Mouse (Mus musculus) heart, embryonic 10.5 days (tissue): ENCODE results near the gene Abcc12. TPM values are rescaled to one million over a fixed set of nuclear protein-coding genes. Genes with fewer than 3 reads are reported as not detected.

ENCODE experiments used
- DNase-seq: peaks from one replicate; pipeline ENCODE4 v3.0.0-alpha.2; 2017; ENCODE audit warnings: low spot score
- H3K27ac ChIP-seq: fragments of 300-500 bp; sonication (generic); 2 replicates; pipeline ENCODE4 v1.5.1; 2016; ENCODE audit warnings: mild to moderate bottlenecking
- H3K27me3 ChIP-seq: fragments of 300-500 bp; sonication (generic); 2 replicates; pipeline ENCODE4 v1.6.1; 2016; ENCODE audit warnings: mild to moderate bottlenecking; ENCODE audit not compliant: poor library complexity, insufficient read depth, severe bottlenecking
- H3K36me3 ChIP-seq: fragments of 300-500 bp; sonication (generic); 2 replicates; pipeline ENCODE4 v1.6.1; 2016; ENCODE audit warnings: mild to moderate bottlenecking, moderate library complexity
- H3K4me1 ChIP-seq: fragments of 300-500 bp; sonication (generic); 2 replicates; pipeline ENCODE4 v1.6.1; 2016; ENCODE audit warnings: mild to moderate bottlenecking
- H3K4me3 ChIP-seq: fragments of 300-500 bp; sonication (generic); 2 replicates; pipeline ENCODE4 v1.5.1; 2016; ENCODE audit warnings: mild to moderate bottlenecking, moderate library complexity
- H3K9me3 ChIP-seq: fragments of 300-500 bp; sonication (generic); 2 replicates; pipeline ENCODE4 v1.6.1; 2016; ENCODE audit warnings: mild to moderate bottlenecking, moderate library complexity
- WGBS: fragments of 180-500 bp; shearing (Covaris S2); methylation state at CpG from one replicate; pipeline ENCODE4 v1.1.7; 2016; 5-methylcytosine and 5-hydroxymethylcytosine counted together
- polyA plus RNA-seq: library from polyadenylated mRNA; unstranded; fragments of >200 nt; fragmentation: Nextera tagmentation; extraction: Ambion mirVana; gene quantifications from 2 replicates; pipeline ENCODE4 v1.2.1, GENCODE M21; 2016

The Abcc12 gene
- polyA plus RNA-seq, 1 experiment from 2014 or later: not detected

DNA sequence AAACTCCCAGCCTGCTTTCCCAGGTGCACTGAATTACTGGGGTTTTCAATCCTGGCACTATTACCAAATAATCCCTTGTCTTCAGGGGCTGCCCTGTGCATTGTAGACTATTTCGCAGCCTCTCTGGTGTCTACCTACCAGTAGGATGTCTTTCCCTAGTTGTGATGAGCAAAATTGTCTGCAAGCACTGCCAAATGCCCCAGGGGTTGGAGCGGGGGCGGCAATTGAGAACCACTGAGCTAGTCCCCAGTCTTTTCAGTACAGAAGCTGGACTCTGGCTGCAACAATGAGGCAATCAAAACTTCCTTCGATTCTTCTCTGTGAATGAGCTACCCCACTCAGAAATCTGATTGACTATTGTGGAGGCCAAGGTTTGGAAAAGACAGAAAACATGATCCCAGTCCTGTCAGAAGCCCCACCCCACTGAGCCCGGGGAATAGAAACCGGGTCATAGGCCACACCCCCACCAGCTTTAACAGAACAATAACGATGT lies 45.4 kb downstream of the Abcc12 start:
- Histone ChIP-seq H3K9me3 (no peaks in the 10 kb centered on the region), H3K27me3 (no peaks in the 10 kb centered on the region), H3K4me1 (peaks cover 6% of the 10 kb centered on the region), H3K4me3 (no peak overlapping the region), H3K36me3 (no peaks in the 10 kb centered on the region), H3K27ac (no peak overlapping the region)
- WGBS: 73% methylated on average over 7 of the region's 7 CpGs
- DNase-seq: no peak

DNA sequence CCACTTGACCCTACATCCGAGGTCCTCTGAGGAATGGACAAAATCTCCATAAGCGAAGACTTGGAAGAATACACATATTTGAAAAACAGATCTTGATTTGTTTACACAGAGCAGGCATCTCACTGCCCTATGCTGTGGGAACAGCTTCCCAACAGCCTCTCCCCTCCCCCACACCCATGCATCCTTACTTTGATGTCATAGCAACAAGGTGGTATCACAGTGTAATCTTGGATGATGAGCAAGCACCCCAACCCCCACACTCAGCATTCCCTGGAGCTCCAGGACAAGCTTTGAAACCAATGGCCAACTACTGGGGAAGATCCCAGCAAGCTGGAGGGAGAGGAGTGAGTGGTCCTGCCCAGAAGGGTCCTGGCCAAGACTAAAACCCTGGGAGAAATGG lies 50.8 kb downstream of the Abcc12 start:
- 60% methylated on average over 2 of the region's 2 CpGs for WGBS
- H3K27ac ChIP-seq: no peak overlapping the region
- no peak overlapping the region for H3K4me3 ChIP-seq
- H3K27me3 ChIP-seq: no peaks in the 10 kb centered on the region
- DNase-seq: no peak
- no peaks in the 10 kb centered on the region for H3K36me3 ChIP-seq
- 0 out of 2 replicates have a peak, but pooled peaks cover 3% of the 10 kb centered on the region for H3K4me1 ChIP-seq
- no peaks in the 10 kb centered on the region for H3K9me3 ChIP-seq

DNA sequence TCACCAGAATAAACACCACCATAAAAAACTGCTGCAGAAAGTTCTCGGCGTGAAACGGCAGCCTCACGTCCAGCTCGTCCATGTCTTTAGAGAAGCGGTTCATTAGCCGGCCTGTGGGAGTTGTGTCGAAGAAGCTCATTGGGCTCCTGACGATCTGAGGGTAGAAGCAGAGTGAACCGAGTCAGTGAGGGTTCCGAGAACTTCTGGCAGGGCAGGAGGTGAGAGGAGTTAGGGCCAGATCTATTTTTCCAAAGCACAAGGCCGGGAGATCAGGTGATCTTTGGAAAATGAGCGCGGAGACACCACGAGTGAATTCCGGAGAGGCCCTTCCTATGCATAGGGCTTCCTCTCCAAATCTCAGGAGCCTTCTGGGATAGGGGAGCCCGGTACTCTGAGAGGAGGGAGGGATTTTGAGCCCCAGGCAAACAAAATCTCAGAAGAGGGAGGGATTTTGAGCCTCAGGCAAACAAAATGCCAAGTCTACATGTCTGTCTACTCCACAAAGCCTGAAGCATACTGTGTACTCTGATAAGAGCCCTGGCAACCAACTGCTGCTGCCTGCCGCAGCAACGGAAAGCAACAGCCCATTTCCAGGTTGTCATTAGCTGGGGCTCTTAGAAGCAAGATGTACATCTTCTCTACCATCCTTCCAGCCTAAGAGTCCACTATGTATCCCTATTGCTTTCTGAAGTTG lies 53.0 kb downstream of the Abcc12 start:
- H3K9me3 ChIP-seq: no peaks in the 10 kb centered on the region
- DNase-seq: no peak
- H3K4me3 ChIP-seq: no peak overlapping the region
- H3K36me3 ChIP-seq: no peaks in the 10 kb centered on the region
- H3K4me1 ChIP-seq: 0 out of 2 replicates have a peak, but pooled peaks cover 3% of the 10 kb centered on the region
- no peaks in the 10 kb centered on the region for H3K27me3 ChIP-seq
- 79% methylated on average over 19 of the region's 19 CpGs for WGBS
- no peak overlapping the region for H3K27ac ChIP-seq

DNA sequence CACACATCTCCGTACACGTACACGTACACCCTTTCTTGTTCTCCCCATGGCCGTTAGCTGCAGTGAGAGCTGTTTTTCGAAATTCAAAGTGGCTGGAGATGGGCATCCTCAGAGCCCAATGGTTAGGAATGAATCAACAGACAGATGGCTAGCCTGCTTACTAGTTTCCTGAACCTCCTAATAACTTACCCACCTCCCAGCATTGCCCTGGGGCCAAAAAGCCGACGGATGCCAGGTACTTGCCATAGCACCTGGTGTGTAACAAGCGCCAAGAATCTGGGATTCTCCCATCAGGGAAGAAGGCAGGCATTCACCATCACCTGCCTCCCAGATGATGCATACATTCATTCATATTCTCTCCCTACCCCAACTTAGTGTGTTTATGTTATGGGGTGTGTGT lies 53.7 kb downstream of the Abcc12 start:
- H3K36me3 ChIP-seq: no peaks in the 10 kb centered on the region
- H3K27me3 ChIP-seq: no peaks in the 10 kb centered on the region
- H3K4me3 ChIP-seq: no peak overlapping the region
- H3K9me3 ChIP-seq: no peaks in the 10 kb centered on the region
- 0 out of 2 replicates have a peak, but pooled peaks cover 3% of the 10 kb centered on the region for H3K4me1 ChIP-seq
- no peak for DNase-seq
- whole genome bisulfite sequencing: 95% methylated on average over 8 of the region's 8 CpGs
- H3K27ac ChIP-seq: no peak overlapping the region

DNA sequence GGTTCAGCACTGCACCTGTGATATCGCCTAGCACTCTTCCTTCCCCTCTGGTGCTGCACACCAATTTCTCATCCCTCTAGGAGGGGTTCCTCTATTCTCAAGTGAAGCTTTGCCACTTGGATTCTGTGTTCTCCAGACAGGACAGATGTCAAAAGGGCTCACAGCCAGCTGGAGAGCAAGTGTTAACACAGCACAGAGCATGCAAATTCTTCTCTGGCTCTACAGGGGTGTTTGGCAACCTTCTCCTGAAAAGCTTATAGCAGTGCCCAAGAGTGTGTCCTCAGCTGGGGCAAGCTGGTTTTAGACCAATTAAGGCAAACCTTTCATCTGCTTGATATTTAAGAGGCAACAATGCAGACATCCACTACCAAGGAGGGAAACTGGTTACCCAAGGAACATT lies 66.3 kb downstream of the Abcc12 start:
- Histone ChIP-seq H3K4me1 (no peaks in the 10 kb centered on the region), H3K36me3 (no peaks in the 10 kb centered on the region), H3K4me3 (no peak overlapping the region), H3K27me3 (no peaks in the 10 kb centered on the region), H3K9me3 (no peaks in the 10 kb centered on the region), H3K27ac (no peak overlapping the region)
- 71% methylated on average over 1 of the region's 1 CpGs for WGBS
- DNase-seq: no peak

DNA sequence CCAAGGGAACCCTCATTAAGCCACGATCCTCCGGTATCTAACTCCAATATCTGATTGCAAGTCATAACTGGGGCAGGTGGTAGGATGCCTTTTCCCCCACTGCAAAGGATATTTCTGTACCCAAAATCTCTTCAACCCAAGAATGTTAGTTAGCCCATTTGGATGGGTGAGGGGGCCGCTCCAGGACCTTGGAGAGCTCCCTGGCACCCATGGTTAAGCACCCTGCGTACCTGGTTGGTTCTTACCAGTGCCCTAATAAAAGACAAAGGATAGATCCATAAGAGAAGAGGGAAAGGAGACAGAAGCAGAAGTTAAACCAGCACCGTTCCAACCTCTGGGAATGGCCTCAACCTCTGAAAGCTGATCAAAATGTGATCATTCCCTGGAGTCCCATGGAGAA lies 67.6 kb downstream of the Abcc12 start:
- no peak overlapping the region for H3K4me3 ChIP-seq

DNA sequence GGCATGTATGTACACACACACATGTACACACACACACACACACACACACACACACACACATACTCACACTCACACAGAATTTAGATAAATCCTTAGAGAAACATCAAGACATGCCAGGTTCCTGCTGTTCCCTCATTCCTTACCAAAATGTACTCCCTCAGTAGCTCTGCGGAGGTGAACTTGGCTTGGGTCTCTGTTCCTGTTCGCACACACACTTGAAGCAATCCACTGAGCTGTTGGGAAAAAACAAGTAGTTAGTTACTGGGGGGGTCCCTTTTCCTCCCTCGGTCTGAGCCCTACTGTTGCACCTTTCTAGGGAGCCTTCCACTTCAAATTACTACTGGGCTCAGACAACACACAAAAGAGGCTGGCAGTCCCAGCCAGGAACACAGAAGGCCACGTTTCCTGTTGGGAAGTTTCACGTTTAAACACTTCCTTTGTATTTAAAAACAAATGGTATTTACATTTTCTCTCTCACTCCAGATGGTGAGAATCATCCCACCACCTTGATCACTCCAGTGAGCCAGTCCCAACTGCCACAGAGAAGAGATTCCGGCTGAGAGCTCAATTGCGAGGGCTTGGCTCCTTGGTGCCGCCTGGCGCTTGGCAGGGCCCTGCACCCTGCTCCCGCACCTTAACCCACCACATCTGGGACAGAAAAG lies 68.2 kb downstream of the Abcc12 start:
- Histone ChIP-seq H3K36me3 (no peaks in the 10 kb centered on the region), H3K4me1 (no peaks in the 10 kb centered on the region), H3K27me3 (no peaks in the 10 kb centered on the region), H3K27ac (no peak overlapping the region), H3K4me3 (no peak overlapping the region), H3K9me3 (no peaks in the 10 kb centered on the region)
- no peak for DNase-seq
- WGBS: 37% methylated on average over 10 of the region's 10 CpGs

More for the DNA sequence above, 67.6 kb downstream of the Abcc12 start:
- DNase-seq: no peak
- Histone ChIP-seq H3K36me3 (no peaks in the 10 kb centered on the region), H3K27me3 (no peaks in the 10 kb centered on the region), H3K4me1 (no peaks in the 10 kb centered on the region), H3K27ac (no peak overlapping the region), H3K9me3 (no peaks in the 10 kb centered on the region)
- WGBS: 50% methylated on average over 5 of the region's 5 CpGs

DNA sequence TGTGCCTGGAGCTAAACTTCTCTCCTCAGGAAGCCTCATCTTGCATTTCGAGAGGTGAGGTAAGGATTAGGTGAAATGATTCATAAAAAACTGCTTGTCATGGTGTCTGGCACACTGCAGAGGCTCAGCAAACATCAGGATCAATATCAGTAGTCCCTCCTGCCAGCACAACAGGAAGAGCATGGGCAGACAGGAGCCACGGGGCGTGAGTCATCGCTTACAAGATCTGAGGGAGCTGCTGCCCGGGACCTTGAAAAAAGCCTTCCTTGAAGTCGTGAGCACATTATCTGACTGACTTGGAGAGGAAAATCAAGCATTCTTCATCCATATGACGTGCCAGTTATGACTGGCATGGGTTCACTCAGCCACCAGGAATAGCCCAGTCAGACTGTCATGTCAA lies 79.1 kb downstream of the Abcc12 start:
- Histone ChIP-seq H3K27ac (no peak overlapping the region), H3K4me1 (no peaks in the 10 kb centered on the region), H3K4me3 (no peak overlapping the region), H3K27me3 (no peaks in the 10 kb centered on the region), H3K9me3 (0 out of 2 replicates have a peak, but pooled peaks cover 7% of the 10 kb centered on the region), H3K36me3 (no peaks in the 10 kb centered on the region)
- WGBS: 67% methylated on average over 7 of the region's 7 CpGs
- DNase-seq: no peak

DNA sequence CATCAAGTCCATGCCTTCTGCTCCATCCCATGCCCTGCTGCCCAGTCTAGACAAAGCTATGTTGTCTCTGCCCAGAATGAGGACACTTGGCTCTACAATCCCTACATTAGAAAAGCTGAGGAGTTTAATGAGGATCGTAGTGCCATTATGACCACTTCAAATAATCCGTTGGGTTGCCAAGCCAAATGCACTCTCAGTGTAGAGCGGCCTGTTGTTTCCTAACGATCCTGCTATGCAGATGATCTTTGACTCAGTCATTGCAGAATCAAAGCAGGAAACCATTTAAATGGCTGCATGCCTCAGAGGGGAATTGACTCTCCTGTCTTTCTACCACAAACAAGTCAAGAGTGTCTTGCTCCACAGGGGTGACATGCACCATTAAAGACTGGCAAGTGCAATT lies 85.4 kb downstream of the Abcc12 start:
- no peaks in the 10 kb centered on the region for H3K27me3 ChIP-seq
- H3K36me3 ChIP-seq: no peaks in the 10 kb centered on the region
- H3K4me1 ChIP-seq: no peaks in the 10 kb centered on the region
- no peak overlapping the region for H3K4me3 ChIP-seq
- no peak for DNase-seq
- WGBS: 86% methylated on average over 4 of the region's 4 CpGs
- H3K27ac ChIP-seq: no peak overlapping the region
- H3K9me3 ChIP-seq: no peaks in the 10 kb centered on the region

DNA sequence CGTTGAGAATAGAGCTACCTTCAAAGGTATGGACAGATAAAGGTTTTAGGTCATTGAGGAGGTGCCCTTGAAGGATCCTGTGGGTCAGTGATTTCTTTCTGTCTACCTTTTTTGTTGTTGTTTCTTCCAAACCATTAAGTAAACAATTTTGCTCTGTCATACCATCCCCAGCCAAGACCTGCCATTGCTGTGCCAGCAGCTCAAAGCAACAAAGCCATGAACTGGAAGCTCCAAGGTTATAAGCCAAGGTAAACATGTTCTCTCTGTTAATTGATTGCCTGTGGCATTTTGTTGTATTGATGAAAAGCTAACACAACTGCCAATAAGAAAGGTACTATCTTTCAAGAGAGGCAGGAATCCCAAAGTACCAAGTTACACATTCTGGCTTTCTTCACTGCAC lies 86.6 kb downstream of the Abcc12 start:
- Histone ChIP-seq H3K4me1 (no peaks in the 10 kb centered on the region), H3K9me3 (no peaks in the 10 kb centered on the region), H3K36me3 (no peaks in the 10 kb centered on the region), H3K4me3 (no peak overlapping the region), H3K27me3 (no peaks in the 10 kb centered on the region), H3K27ac (no peak overlapping the region)
- no peak for DNase-seq
- WGBS: 64% methylated on average over 1 of the region's 1 CpGs

DNA sequence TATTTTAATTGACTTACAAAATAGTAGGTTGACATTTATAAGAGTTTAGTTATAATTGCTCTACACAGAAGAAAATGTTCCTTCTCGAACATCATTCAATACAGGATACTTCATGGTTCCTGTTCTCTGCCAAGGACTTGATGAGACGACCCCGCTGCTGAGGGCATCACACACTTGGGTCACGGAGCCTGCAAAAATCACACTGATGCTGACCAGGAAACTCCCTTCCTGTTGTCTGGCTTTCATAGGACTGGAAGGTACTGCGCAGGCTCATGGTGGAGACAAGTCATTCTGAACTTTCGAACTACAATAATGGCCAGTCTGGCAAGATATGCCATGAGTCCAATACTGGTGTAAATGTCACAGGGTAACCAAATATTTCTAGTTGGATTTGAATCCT lies 95.1 kb downstream of the Abcc12 start:
- no peaks in the 10 kb centered on the region for H3K4me1 ChIP-seq
- H3K27me3 ChIP-seq: no peaks in the 10 kb centered on the region
- no peak overlapping the region for H3K27ac ChIP-seq
- no peaks in the 10 kb centered on the region for H3K9me3 ChIP-seq
- H3K36me3 ChIP-seq: no peaks in the 10 kb centered on the region
- no peak overlapping the region for H3K4me3 ChIP-seq
- WGBS: 88% methylated on average over 6 of the region's 6 CpGs
- no peak for DNase-seq

DNA sequence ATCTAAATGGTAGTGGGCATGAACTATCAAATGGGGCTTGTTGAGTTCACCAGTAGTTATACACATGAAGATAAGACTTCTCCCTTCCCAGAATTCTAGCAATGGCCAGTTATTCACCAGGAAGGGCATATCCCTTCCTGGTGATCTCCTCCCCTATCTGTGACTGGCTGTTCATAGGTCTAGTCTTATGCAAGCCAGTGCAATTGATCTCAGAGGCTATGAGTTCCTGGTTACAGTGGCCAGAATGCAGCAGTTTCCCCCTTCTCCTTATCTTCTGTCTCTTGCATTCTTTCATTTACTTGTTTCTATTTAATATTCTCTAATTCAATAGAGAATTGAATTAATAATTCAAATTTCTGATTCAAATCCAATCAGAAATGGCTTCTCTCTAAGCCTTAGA lies 96.2 kb downstream of the Abcc12 start:
- no peaks in the 10 kb centered on the region for H3K4me1 ChIP-seq

DNA sequence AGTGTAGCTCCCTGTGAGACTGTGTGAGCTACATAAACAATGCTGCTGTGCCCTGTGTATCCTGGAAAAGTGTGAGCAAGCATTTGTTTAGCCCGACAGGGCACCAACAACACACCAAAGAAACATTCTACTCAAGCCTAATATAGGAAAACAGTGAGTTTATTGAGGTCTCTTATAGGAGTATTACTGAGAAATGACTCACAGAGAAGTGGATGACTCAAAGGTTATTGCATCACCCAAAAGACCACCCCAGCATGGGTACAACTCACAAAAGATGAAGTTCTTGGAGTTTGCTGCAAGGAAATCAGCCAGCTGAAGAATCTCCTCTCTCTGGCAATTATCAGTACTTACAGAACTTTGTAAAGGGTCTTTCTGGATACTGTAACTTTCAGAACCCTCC lies 98.4 kb downstream of the Abcc12 start:
- WGBS: 73% methylated on average over 1 of the region's 1 CpGs
- no peaks in the 10 kb centered on the region for H3K36me3 ChIP-seq
- H3K9me3 ChIP-seq: no peaks in the 10 kb centered on the region
- no peak overlapping the region for H3K4me3 ChIP-seq
- H3K27me3 ChIP-seq: no peaks in the 10 kb centered on the region
- H3K27ac ChIP-seq: no peak overlapping the region
- H3K4me1 ChIP-seq: no peaks in the 10 kb centered on the region
- no peak for DNase-seq

More for the DNA sequence above, 96.2 kb downstream of the Abcc12 start:
- no peak overlapping the region for H3K27ac ChIP-seq
- no peaks in the 10 kb centered on the region for H3K9me3 ChIP-seq
- no peaks in the 10 kb centered on the region for H3K36me3 ChIP-seq
- H3K4me3 ChIP-seq: no peak overlapping the region
- DNase-seq: no peak
- no peaks in the 10 kb centered on the region for H3K27me3 ChIP-seq
